Mouse (Mus musculus) adrenal gland (tissue): ENCODE results near the gene Calm1.

Source experiments
- intact Hi-C: fragments of 180-260 bp; cut with DNase I; formaldehyde crosslinking; loops from one replicate; pipeline ENCODE4 v1.15.1; 2025

The Calm1 gene

DNA sequence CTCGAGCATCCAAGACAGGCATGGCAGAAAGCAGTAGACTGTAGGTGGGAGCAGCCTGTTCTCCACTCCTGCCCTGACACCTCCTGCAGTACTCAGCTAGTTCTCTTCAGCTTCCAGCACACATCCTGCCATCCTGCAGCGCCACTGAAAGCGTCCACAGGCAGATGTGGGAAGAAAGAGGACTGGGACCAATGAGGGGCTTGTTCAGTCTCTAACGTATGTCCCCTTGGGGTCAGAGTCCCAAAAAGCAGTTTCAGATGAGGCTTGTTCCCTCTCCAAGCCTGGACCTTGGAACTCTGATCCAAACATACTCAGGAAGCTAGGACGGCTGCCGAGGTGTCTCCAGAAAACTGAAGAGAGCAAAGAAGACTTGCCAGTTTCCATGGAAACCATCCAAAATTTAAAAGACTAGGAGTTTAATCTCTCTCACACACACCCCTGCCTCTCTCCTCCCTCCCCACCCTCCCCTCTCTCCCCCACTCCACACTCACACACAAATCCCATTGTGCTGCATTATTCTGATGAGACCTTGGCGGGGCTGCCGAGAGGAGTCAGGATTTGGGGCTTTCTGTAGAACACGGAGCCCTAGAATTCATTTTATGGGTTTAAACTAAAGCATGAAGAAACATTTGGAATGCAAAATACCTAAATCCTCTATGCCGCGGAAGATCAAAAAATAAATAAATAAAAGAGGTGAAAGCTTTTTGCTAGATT is 22.5 kb downstream of the Calm1 start:
- intact Hi-C loops: no loop called here

DNA sequence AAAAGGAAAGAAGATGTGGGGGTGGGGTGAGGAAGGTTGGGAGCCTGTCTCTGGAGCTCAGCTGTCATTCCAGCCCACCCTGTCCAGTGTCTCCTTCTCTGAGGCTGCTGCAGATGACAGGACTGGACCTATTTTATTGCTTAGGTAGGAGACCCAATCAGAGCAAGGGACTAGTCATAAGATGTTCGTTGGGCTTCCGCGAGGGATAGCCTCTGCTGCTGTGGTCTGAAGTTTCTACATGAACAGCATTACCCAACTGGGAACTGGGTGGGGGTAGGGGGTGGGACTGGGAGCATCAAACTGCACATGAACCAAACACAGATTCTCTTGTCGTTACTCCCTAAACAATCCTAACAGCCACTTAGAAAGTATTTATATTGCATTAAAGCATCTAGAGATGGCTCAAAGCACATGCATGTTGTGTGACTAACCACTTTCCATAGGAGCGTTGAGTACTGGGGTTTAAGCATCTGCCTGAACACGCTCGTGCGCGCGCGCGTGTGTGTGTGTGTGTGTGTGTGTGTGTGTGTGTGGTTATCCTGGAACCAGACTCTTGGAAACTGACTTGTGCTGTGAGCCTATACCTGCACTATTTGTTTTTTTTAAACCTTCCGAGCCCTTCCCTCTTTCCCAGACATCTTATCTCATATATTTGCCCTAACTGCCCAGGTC is 23.2 kb downstream of the Calm1 start:
- intact Hi-C loops: no loop called here

DNA sequence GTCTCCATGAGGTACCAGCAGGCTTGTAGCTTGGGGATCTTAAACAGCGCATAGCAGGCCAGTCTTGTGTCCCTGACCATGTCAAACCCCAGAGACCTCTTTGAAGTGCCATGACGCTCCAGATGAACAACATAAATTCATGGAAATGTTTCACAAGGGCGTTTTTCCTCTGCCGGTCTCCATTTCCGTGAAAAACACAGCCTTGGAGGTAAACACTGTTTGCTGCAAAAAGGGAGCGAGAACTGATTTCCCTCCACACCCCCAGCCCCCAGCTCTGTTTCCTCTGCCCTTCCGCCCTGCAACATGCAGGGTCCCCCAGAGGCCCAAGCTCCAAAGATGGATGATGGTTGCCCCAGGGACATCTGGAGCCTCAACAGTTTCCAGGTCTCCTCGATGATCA is 24.3 kb downstream of the Calm1 start:
- intact Hi-C loops: no loop called here

DNA sequence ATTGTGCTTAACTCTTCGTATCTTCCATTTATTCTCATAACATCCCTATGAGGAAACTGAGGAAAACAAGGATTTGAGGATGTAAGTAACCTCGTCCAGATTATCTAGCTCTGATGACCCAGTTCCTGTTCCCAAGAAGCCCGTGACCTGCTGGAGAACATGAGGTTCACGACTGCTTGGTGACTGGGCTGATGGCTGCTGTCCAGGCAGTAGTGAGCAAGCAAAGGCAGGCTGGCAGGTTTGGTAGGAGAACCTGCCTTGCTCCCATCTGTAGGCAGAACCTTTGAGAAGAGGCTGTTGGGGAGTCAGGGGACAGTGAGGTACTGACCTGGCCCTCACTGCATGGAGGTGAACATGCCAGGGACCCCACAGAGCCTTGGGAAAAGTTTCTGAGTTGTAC is 26.0 kb downstream of the Calm1 start:
- intact Hi-C loops: no loop called here

DNA sequence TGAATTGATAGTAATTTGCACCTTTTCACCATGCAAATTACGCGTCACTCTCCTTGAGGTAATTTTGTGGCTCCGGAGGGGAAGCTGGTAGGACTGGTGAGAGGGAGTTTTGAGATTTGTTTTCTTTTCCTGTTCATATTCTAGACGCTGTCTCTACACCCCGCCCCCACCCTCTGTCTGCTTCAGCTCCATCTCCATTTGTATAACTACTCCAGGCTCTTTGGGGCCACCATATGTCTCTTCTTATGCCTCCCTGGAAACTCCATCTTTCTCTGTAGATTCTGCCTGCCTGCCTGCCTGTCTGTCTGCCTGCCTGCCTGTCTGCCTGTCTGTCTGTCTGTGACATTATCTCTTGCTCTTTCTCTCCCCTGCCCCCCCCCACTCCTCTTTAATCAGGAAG is 26.8 kb downstream of the Calm1 start:
- intact Hi-C loops: no loop called here

DNA sequence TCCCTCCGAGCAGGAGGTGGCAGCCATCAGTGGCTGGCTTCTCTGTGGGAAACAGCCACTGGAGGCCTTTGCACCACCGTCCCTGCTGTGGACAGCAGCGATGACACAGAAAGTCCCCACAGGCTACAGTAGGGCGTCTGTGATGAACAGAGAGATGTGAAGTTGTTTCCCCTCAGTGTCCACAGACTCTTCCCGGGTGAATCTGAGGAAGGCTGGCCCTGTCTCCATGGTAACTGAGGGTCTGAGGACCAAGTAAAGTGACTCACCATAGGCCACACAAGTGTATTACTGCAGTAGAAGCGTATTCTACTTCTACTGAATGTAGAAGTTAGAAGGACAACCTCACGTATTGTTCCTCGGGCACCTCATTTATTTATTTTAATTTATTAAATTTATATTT is 27.4 kb downstream of the Calm1 start:
- intact Hi-C loops: no loop called here

DNA sequence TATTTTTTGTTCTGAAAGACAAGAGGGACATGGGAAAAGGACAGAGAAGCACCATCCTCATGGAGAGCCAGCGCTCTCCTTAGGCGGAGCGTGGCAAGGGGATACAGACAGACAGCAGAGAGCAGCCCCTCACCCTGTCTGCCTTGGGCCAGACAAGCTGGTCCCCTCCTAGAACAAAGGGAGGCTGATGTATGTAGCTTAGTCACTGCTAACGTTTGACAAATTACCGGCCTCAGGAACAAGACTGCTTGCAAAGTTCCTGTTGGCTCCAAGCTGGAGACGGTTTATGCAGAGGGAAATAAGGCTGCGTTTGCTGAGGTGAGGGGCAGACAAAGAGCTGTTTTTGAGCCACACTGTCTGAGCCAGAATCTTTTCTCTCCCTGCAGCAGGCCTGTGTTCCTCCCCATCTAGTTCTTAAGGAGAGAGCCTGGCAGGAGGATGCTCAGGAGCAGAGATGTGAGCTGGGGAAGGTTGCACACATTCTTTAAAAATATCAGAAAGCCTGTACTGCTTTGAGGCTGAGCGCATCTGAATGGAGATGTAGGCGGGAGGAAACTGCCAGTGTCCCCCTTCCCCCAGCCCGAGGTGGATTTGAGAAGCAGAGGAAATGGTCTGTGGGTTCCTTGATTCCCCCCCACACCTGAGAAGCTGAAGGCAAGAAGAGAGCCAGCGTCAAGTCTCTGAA is 28.9 kb downstream of the Calm1 start:
- intact Hi-C loops: no loop called here

DNA sequence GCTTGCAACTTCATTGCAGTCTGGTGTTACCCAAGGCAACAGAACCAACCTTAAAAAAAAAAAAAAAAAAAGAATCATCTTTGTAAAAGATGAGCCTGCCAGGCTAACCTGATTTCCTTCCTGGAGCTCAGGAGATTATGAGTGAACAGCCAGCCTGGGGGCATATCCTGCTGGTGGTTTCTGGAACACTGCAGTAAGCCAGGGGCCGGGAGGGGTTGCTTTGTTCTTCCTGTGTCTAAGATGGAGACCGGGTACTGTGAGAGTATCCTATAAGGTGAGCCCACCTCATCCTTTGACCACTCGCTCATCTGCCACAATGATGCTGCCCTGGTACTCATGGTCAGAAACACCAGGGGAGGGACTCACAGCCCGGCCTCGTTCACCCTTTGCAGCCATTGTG is 35.0 kb downstream of the Calm1 start:
- intact Hi-C loops: no loop called here

DNA sequence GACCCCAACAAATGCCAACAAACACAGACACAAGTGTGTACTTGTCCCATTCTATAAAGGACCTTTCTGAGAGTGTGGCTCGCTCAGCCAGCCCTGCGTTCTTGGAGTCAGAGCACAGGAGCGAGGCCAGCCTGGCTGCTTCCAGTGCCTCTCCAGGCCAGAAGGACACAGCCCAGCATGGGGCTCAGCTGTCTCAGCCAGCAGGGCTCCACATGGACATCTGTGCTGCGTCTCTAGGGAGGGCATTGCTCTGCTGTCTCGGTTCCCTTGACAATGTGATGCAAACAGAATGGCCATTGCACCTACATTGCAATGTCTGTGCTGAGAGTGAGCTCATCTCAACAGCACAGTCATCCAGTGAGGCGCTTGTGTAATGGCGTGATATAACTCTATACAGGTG is 35.7 kb downstream of the Calm1 start:
- intact Hi-C loops: no loop called here

DNA sequence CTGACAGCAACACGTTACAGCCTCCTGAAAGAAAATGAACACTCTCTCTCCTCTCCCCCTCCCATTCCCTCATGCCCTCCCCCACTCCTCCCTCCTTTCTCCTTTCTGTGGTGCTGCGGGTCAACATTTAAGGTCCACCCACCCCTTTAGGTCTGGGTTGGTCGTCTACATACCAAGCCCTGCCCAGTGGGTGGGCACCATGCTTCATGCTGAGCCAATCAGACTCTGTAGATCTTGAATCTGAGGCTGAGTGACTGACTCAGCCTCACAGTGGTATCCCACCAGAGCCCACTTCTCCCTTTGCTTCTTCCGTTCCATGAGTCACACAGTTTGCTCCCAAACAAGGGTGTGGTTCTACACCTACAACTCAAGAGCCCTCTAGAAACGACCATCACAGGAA is 36.2 kb downstream of the Calm1 start:
- intact Hi-C loops: no loop called here

DNA sequence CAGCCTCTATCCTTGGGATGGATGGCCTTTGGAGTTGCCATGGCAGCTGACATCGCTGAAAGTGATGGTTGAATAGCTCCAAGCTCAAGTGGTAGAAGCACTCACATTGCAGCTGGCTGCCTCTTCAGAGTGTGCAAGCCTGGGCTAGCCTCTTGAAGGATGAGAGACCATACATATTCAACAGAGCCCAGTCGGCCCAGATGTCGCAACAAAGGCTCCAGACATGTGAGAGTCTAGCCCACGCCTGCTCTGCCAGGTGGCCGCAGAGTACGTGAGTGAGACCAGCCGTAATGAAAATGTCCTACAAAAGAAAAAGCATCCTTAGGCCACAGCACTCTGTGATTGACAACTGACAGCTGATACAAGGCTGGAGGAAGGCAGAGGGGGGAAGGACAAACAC is 40.2 kb downstream of the Calm1 start:
- intact Hi-C loops: no loop called here

DNA sequence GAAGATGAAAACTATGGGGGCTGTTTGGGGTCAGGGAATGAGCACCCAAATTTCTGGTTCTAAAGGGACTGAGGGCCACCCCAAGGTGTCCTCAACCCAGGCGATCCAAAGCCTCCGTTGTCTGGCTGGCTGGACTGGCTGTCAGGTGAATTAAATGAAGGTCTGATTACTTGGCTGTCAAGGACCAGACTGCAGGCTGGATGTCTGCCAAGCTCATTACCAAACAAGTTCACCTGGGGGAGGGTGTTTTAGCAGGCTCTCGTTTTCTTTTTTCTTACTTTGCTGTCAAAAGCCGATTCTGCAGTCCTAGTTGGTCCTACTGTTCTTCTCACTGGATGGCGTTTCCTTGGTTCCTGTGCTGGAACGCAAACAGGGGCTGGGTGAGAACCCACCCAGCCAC is 40.6 kb downstream of the Calm1 start:
- intact Hi-C loops: no loop called here

DNA sequence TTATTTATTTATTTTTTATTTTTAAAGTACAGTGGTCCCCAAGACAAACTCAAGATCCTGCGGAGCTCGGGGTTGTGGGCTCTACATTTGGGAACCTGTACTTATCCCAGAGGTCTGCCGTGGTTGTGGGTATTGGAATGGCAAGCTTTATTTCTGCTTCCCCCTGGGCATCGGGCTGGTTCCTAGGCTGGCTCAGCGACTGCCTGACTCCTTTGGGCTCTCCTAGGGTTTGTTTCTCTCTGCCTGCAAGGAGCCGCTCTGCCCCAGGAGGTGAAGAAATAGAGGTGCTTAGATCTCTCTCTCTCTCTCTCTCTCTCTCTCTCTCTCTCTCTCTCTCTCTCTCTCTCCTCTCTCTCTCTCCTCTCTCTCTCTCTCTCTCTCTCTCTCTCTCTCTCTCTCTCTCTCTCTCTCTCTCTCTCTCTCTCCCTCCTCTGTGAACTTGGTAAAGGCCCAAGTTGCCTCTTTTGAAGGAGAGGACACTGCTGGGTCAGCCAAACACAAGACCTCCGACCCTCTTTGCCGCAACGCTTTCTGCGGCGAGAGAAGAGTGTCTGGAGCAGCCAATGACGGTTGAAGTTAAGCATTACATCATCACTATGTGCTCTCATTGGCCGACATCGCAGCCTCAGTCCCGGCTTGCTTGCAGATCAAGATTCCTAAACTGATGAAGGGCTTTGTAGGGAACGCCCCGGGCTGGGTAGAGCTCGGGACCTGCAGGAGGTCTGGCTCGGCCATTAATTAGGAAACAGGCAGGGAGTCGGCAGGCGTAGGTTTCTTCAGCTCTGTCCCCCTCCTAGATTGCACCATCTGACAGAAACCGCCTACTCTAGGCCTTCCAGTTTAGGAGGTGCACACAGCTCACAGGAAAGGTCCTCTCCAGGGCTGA is 42.9 kb downstream of the Calm1 start:
- intact Hi-C loops: no loop called here

DNA sequence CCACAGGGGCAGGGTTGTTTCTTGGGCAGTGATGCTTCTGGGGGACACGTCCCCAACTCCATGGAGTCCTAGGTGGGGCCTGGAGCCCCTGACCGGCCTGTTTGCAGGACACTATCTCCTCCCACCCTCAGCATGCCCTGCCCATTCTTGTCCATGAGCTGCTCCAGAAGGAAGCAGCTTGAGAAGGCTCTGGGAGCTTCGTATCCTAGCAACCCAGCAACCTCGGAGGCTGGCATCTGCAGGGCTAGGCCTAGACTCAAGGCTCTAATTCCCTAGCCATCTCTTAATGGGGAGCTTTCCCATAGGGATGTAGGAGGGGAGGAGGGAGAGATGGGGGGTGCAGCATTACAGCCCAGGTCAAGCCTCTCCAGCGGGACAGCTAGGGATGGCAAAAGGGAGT is 45.3 kb downstream of the Calm1 start:
- intact Hi-C loops: no loop called here

DNA sequence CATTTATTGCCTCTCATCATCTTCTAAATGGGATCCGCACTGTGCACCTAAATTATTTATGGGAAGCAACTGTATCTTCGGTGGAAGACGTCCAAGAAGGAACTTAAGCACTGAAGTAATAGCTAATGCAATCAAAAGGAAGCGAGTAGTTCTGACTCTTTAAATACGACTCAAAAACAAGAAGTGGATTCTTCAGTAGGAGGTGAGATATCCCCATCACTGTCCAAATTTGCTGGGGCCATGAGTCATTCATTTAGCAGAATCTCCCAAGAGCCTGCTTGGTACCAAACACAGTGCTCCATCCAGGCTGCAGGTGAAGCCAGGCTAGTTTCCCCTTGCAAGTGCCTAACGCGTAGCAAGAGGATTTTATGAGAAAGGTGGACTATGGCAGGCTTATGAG is 49.9 kb downstream of the Calm1 start:
- intact Hi-C loops: no loop called here

DNA sequence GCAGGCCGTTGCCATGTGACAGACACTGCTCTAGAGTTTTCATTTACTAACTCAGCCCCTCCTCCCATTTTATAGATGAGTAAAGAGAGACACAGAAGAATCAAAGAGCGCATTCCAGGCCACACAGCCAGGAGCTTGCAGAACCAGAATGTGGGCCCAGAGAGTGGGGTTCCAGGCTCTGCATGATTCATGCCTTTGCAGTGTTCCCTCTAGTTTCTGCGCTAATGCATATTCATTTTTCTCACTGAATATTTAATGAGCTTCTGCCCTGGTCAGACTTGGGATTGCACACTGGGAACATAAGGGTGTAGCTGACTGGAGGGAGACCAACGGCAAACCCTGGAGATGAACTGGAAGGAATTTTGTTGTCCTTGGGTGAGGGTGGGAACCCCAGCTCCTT is 55.2 kb downstream of the Calm1 start:
- intact Hi-C loops: no loop called here

DNA sequence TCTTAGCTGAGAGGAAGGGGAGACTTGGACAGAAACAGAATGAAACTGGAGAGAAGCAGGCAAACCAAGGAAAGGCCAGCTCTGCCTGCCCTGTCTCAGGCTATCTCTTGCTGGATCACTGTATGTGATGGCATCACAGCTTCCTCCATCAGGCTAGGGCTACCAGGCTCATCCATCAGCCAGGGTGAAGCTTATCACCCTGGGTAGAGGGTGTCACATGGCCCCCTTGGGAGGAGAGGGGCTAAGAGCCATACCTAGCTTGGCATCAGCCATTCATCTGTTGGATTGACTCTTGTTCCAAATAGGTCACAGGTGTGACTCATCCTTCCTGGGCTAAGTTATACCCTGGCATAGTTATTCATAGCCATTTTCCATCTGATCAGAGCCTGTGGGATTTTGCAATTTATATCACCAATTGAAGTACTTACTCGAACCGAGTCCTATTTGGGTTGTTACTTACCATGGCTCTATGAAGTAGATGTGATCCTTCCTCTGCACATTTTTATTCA is 56.3 kb downstream of the Calm1 start:
- intact Hi-C loops: no loop called here

DNA sequence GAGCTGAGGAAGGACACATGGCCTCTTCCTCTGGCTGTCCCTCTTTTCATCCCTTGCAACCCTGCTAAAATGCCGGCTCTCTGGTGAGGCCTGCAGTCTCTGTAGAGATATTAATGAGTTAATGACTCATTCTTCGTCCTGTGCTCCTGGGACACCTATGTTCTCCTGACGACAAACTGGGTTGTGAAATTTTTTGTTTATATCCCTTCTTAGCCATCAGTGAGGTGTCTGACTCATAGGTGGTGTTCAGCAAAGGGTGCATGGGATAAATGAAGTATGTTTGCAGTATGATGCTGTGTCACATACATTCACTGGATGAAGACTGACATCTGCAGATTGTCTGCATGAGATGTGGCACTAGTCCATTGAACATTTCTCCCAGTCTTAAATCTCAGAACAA is 58.5 kb downstream of the Calm1 start:
- intact Hi-C loops: no loop called here
